Comparison of ENCODE assay signal across 9 mouse cellular contexts in genomic region chr16:38758104-38758861, GRCm38 (mm10). TPM values are rescaled to one million over a fixed set of nuclear protein-coding genes. Genes with fewer than 3 reads are reported as not detected.
DNase-seq lines count a peak whose midpoint lies in the region; ATAC-seq and TF ChIP-seq lines count a peak whose summit lies in the region.
"Had no signal": no experiment of that assay in that cellular context is flagged by ENCODE, and none has a peak within 500 bp of the region (broad histone marks: within the 10 kb centered on the region; RNA-seq: fewer than 3 reads in every experiment).

No protein-coding gene starts in this region.

- no peaks in the 10 kb centered on the region for H3K27me3 ChIP-seq in intestine, postnatal 0 days (replicated peaks; ENCODE audit: control insufficient read depth, insufficient read depth, low read length)
- no peaks in the 10 kb centered on the region for H3K27me3 ChIP-seq in lung, embryonic 14.5 days (ENCODE audit: insufficient read depth, low read length)

- DNase-seq in adrenal gland, adult 8-10 months = peak; percentile 24
- DNase-seq in adrenal gland, postnatal 25 days = no peak
- DNase-seq in brain, adult 2 months (ENCODE audit: low read depth, low spot score) = peak; percentile 39
- DNase-seq in lung, embryonic 14.5 days = peak; percentile 44
- DNase-seq in cerebellum, adult 18-20 months = no peak
- no peak for DNase-seq in cerebellum, adult 9-11 months
- no peak for DNase-seq in ovary, postnatal 36 days (ENCODE audit: low spot score)

- H3K4me1 ChIP-seq in intestine, postnatal 0 days (replicated peaks; ENCODE audit: control insufficient read depth, insufficient read depth, low read length) = 0 out of 2 replicates have a peak, but pooled peaks cover 4% of the 10 kb centered on the region
- no peaks in the 10 kb centered on the region; the same call in none of the 2 replicates for H3K4me1 ChIP-seq in lung, embryonic 14.5 days (ENCODE audit: insufficient read depth)

- H3K4me3 ChIP-seq in intestine, postnatal 0 days (ENCODE audit: low read depth, low read length) = no peak overlapping the region
- H3K4me3 ChIP-seq in lung, embryonic 14.5 days (ENCODE audit: low read depth, low read length) = no peak overlapping the region

- H3K27ac ChIP-seq in intestine, postnatal 0 days (ENCODE audit: low read depth, low read length) = no peak overlapping the region; the same call in 1 of the 2 replicates
- peak overlapping the region; percentile 19; the same call in 1 of the 2 replicates for H3K27ac ChIP-seq in lung, embryonic 14.5 days (ENCODE audit: low read depth)

- peak; percentile 22 for TF ChIP-seq CTCF in intestine, postnatal 0 days (IDR thresholded peaks at IDR 0.05; ENCODE audit: low read depth)
- no peak for TF ChIP-seq CTCF in lung, embryonic 14.5 days (IDR thresholded peaks at IDR 0.05; ENCODE audit: low read depth)

- 78% methylated on average over 12 of the region's 12 CpGs for WGBS in intestine, postnatal 0 days
- 67% methylated on average over 12 of the region's 12 CpGs for WGBS in lung, embryonic 14.5 days

- no peak overlapping the region for H3K9ac ChIP-seq in intestine, postnatal 0 days (ENCODE audit: low read depth, low read length)
- H3K9ac ChIP-seq in lung, embryonic 14.5 days = no peak overlapping the region

- peaks cover 35% of the 10 kb centered on the region for H3K36me3 ChIP-seq in intestine, postnatal 0 days (ENCODE audit: control insufficient read depth, insufficient read depth)
- H3K36me3 ChIP-seq in lung, embryonic 14.5 days (ENCODE audit: insufficient read depth) = peaks cover 52% of the 10 kb centered on the region

- no peak for ATAC-seq in intestine, postnatal 0 days
- ATAC-seq in lung, embryonic 14.5 days (ENCODE audit: insufficient read depth) = no peak

- H3K9me3 ChIP-seq in intestine, postnatal 0 days (ENCODE audit: control insufficient read depth) = no peaks in the 10 kb centered on the region
- H3K9me3 ChIP-seq in lung, embryonic 14.5 days (ENCODE audit: low read depth, low read length) = no peaks in the 10 kb centered on the region

- H3K4me2 ChIP-seq in intestine, postnatal 0 days (replicated peaks; ENCODE audit: low read depth) = no peak overlapping the region
- H3K4me2 ChIP-seq in lung, embryonic 14.5 days = no peak overlapping the region

RNA-seq across cellular contexts. Expression of gene B4galt4, which starts 16.2 kb away (rescaled TPM):
- total RNA-seq in adrenal gland, adult 8-10 months (2022) = 10 to 100 TPM in 3 of 4 experiments, 1 to 10 TPM in 1; 8.8 to 15.1 (median 12.5) TPM
- total RNA-seq in adrenal gland, postnatal 25 days (2021) = 7.4 and 12.0 TPM in 2 replicates
- polyA plus RNA-seq in intestine, postnatal 0 days (2015; fragmentation: Nextera tagmentation; extraction: Ambion mirVana) = 21.2 and 23.5 TPM in 2 replicates
- polyA plus RNA-seq in lung, embryonic 14.5 days (2014; fragmentation: Nextera tagmentation; extraction: Ambion mirVana) = 36.6 and 39.0 TPM in 2 replicates

RNA-seq across cellular contexts. Expression of gene Upk1b, which starts 41.8 kb away (rescaled TPM):
- total RNA-seq in adrenal gland, adult 8-10 months (2022) = 1 to 10 TPM in 2 of 4 experiments, under 1 TPM in 2; 0.83 to 2.3 (median 1.4) TPM
- 0.70 and 1.3 TPM in 2 replicates for total RNA-seq in adrenal gland, postnatal 25 days (2021)
- polyA plus RNA-seq in intestine, postnatal 0 days (2015; fragmentation: Nextera tagmentation; extraction: Ambion mirVana) = 12.3 and 12.7 TPM in 2 replicates
- 15.4 and 16.8 TPM in 2 replicates for polyA plus RNA-seq in lung, embryonic 14.5 days (2014; fragmentation: Nextera tagmentation; extraction: Ambion mirVana)
- total RNA-seq: megakaryocyte-erythroid progenitor cell, adult 5-6 weeks had no signal

RNA-seq across cellular contexts. Expression of gene Arhgap31, which starts 45.2 kb away (rescaled TPM):
- total RNA-seq in adrenal gland, adult 8-10 months (2022) = 10 to 100 TPM; 16.6 to 30.8 (median 26.7) TPM
- 26.1 and 28.4 TPM in 2 replicates for total RNA-seq in adrenal gland, postnatal 25 days (2021)
- 2.8 and 3.1 TPM in 2 replicates for polyA plus RNA-seq in intestine, postnatal 0 days (2015; fragmentation: Nextera tagmentation; extraction: Ambion mirVana)
- 21.6 and 22.0 TPM in 2 replicates for polyA plus RNA-seq in lung, embryonic 14.5 days (2014; fragmentation: Nextera tagmentation; extraction: Ambion mirVana)

Comparison
In these comparisons a context has a peak if more than half of its experiments do, and no peak if none do; other contexts are left out.
1. DNase-seq: peak in adrenal gland, adult 8-10 months (single experiment), brain, adult 2 months (single experiment) and lung, embryonic 14.5 days (single experiment); none in adrenal gland, postnatal 25 days (single experiment), cerebellum, adult 18-20 months (0 of 2), cerebellum, adult 9-11 months (single experiment) and ovary, postnatal 36 days (single experiment).